Mouse (Mus musculus) cerebral cortex, adult 2 months (tissue): ENCODE results near the gene Gm27021.

Source experiments
- WGBS: fragments of 180-500 bp; shearing (Covaris S2); methylation state at CpG from one replicate; pipeline ENCODE4 v1.1.7; 2018; 5-methylcytosine and 5-hydroxymethylcytosine counted together

Gene Gm27021

DNA sequence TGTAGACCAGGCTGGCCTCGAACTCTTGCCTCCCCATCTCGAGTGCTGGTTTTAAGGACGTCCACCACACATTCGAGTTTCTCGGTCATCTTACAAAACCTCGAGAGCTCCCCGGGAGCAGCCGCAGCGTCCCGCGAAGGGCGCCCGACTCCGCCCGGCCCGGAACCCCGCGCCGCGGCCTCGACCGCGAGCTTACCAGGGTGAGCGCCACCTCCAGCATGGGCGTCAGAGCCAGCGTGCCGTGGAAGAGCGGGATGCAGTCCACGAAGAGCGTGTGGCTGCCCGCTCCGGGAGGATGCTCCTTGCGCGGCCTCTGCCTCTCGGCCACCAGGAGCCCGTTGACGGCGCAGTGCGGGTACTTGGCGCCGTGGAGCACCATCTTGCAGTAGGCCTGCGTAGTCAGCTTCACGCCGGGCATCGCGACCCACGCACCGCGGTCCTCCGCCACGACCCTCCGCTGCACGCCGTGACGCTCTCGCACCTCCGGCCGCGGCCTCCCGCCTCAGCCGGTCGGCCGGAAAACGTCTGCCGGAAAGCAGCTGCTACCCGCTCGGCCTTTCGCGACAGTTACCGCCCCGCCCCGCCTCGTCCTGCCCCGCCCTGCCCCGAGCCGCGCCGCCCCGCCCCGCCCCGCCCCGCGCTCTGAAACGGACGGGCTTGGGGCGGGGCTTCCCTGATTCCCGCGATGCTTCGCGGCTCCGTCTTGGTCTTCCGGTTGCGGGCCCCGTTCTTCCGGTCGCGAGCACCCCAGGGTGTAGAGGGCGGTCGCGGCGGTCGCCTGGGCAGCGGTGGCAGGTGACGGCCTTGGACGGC lies at the start of gene Gm27021, which contains the start of gene Cox4i1:
TSS of gene Gm27021 (minus strand) at position 519 of the 813 bp plus-strand sequence.
TSS of gene Cox4i1 (plus strand) at position 662 of the 813 bp plus-strand sequence.
- 1% methylated on average over 105 of the region's 105 CpGs for WGBS

- 89% methylated on average over 15 of the region's 15 CpGs for WGBS
Measured at GRCm38 (mm10) chr8:120715996-120716680, 48.3 kb upstream of the Gm27021 start.

DNA sequence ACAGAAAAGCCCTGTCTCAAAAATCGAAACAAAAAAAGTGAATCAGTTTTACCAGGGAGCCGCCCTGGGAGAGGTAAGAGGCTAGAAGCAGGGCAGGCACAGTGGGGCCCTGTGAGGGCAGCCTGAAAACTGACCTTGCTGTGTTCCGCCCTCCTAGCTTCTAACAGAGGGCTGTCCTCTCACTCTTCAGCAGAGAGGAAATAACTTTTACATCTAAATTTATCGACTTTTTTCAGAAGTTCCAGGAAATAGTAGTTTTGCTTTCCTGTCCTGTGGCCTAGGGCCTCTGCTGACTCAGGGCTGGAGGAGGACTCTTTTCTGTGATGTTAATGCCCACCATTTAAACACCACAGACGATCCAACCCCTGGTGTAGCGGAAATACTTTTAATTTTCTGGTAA lies 47.3 kb upstream of the Gm27021 start:
- 75% methylated on average over 6 of the region's 6 CpGs for WGBS

- WGBS: 75% methylated on average over 10 of the region's 10 CpGs
Measured at GRCm38 (mm10) chr8:120709176-120709575, 41.3 kb upstream of the Gm27021 start.

- WGBS: 91% methylated on average over 3 of the region's 3 CpGs
Measured at GRCm38 (mm10) chr8:120706193-120706592, 38.3 kb upstream of the Gm27021 start.

GRCm38 (mm10) chr8:120705163-120705562 lies 37.3 kb upstream of the Gm27021 start:
- WGBS: 91% methylated on average over 15 of the region's 15 CpGs

- WGBS: 86% methylated on average over 9 of the region's 9 CpGs
Measured at GRCm38 (mm10) chr8:120704203-120704602, 36.3 kb upstream of the Gm27021 start.

DNA sequence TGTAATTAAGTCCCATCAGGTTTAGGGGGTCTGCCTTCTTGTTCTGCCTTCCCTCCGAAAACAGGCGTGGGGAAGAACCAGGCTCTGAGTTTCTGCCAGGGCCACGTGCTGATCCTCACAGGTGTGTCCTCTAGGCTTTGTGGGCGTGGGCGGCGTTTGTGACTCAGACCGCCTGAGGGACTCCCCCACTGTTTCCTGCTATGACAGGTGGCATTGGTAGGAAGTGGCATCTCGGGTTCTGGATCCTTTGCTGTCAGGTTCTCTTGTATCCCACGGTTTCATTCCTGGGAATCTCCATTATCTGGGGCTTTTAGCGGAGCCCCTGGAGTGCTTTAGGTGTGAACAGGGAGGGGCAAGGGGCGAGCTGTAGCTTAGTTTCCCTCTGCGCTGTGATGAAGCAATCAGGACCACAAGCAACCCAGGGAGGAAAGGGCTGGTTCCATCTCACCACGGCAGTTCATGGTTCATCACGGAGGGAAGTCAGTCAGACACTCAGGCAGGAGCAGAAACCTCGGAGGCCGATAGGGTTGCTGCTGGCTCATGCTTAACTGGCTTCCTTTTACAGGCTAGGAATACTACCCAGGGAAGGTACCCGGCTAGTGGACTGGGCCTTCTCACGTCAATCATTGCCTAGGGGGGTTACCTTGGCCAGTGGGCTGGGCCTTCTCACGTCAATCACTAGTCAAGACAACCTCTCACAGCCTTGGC lies 34.0 kb upstream of the Gm27021 start:
- 68% methylated on average over 19 of the region's 19 CpGs for WGBS

DNA sequence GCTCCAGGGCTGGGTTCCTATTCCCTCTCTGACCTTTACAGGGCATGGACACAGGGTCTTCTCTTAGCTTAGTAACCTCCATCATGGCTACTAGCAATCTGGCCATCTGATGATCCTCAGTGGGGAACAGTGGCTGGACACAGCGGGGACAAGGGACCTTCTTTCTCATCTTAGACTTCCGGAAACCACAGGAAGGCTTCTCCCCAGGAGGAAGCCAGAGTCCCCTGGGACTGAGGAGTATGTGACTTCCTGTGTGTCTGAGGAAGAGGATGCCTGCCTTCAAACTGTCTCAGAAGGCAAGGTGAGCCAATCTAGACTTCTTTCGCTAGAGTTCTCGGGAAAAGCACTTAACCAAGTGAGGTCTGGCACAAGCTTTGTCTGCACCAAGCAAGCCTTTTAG lies 32.2 kb upstream of the Gm27021 start:
- 77% methylated on average over 4 of the region's 4 CpGs for whole genome bisulfite sequencing

DNA sequence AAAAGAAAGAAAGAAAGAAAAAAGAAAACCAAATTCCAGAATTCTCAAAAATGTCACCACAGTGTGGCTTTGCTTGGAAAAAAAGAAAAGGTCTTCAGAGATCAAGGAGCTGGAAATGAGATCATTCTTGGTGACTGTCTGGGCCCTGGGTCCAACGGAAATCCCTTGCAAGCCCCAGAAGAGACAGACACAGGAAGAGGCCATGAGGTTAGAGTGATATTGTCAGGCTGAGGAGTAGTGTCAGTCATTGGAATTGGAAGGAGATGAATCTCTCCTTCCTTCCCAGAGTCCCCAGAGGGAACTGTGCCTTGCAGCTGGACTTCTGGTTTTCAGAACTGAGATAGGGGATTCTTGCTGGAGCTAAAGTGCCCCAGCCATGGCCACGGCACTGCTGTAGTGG lies 31.7 kb upstream of the Gm27021 start:
- WGBS: 74% methylated on average over 2 of the region's 2 CpGs

DNA sequence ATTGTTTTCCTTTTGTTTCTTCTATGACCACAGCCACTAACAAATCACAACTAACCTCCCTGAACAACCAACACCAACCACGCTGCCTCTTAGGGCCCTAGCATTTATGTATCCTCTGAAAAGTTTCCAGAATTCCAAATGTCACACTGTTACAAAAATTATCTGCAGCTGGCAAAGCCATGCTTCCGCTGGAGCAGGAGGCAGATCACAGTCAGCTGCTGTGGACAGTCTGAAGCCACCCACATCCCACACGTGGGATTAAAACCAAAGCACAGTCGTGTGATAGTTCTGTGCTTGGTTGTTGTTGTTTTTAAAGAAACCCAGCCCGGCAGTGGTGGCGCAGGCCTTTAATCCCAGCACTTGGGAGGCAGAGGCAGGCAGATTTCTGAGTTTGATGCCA lies 31.2 kb upstream of the Gm27021 start:
- WGBS: 60% methylated on average over 6 of the region's 6 CpGs

- WGBS: 67% methylated on average over 7 of the region's 7 CpGs
Measured at GRCm38 (mm10) chr8:120698426-120698825, 30.5 kb upstream of the Gm27021 start.

DNA sequence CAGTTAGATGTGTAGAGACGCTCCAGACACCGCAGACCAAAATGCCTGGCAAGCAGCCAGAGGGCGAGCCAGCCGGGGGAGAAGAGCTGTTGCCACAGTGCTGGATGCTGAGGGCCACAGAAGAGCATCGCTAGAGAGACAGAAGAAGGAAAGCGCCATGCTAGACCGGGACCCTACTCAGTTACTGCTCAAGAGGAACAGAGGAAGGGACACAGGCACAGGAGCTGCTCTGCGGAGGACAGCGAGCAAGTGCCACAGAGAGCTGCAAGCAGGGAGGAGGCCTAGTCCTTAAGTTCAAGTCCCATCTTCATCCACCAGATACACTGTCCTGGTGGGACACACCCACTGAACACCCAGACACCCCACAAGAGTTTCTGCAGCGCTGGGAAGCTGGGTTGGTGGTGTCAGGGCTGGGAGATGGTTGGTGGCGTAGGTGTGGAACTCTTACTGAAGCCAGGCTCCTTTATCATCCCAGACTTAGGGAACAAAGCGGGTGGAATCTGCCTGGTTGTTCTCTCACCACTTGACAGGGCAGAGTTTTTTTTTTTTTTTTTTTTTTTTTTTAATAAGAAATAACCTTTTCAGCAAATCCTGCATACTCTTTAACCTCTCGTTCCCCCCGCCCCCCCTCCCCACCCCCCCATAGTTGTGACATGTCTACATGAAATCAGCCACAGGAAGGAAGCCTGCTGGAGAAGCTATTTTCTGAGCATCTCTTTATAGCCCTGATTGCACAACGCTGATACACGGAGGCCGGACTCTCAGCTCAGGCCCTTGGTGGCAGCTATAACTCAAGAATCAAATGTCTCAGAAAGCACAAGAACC lies 29.5 kb upstream of the Gm27021 start:
- 62% methylated on average over 17 of the region's 17 CpGs for WGBS

DNA sequence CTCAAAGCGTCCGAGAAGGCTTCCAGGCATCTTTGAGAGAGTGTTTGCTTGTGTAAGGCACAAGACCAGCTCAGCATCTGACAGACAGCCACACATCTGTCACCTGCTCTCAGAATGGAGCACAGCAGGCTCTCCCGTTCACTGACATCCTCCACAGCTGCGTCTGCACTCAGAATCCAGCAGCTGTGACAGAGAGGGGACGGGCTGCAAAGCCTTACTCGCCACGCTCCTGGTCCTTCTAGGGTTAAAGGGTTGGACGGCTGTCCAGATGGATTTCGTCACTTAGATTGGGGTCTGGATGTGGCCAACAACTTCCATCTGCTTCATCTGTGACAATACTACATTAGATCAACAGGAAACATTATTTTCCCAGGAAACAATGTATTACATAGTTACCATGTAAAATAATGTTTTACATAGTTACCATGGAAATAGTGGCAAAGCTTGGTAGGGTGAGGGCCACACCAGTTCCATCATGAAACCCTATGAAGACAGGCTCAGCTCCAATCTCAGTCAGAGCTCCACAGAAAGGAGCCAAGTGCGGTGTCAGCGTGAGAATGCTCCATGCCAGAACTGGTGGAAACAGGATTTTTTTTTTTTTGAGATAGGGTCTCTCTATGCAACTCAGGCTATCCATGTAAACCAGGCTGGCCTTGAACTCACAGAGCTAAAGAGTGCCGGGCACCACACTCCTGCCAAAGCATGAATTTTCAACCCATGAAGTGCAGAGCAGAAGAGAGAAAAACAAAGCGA lies 28.7 kb upstream of the Gm27021 start:
- 51% methylated on average over 13 of the region's 13 CpGs for WGBS

- WGBS: 64% methylated on average over 22 of the region's 22 CpGs
Measured at GRCm38 (mm10) chr8:120693861-120694493, 26.1 kb upstream of the Gm27021 start.

DNA sequence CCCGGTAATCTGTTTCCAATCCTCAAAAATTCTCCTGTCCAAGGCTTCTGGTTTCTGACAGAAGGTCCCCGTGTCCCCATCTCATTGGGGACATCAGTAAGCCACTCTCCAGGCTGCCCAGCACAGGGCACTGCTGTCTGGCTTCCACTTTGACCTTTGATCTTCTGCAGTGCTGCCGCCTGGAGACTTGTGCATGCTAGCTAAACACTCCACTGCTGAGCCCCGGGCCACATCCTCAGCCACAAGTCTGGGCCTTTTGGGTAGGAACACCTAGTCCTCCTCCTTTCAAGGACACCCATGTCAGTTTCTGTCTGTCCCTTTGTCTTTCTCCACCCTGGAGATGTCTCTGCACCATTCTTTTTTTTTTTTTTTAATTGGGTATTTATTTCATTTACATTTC lies 25.1 kb upstream of the Gm27021 start:
- 86% methylated on average over 4 of the region's 4 CpGs for WGBS

DNA sequence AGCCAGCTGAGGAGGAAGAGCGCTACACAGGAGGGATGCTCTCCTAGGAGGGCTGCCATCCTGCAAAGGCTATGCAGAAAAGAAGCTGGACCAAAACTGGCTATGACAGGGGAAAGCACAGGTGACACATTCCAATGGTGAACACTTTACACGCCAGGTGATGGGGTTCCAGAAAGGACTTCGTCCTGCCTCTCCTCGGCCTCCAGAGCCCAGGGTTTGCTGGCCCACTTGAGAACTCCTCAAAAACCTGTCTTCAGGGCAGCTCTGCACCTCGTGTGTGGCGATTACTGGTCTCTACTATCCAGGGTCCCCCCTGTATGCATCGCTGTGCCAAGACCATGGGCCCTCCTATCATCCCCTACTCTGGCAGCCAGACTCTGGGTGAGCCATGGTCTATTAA lies 20.6 kb upstream of the Gm27021 start:
- WGBS: 92% methylated on average over 7 of the region's 7 CpGs

- 81% methylated on average over 8 of the region's 8 CpGs for WGBS
Measured at GRCm38 (mm10) chr8:120687786-120688185, 19.9 kb upstream of the Gm27021 start.

- 80% methylated on average over 5 of the region's 5 CpGs for WGBS
Measured at GRCm38 (mm10) chr8:120686576-120686975, 18.7 kb upstream of the Gm27021 start.

- 77% methylated on average over 13 of the region's 13 CpGs for WGBS
Measured at GRCm38 (mm10) chr8:120686051-120686450, 18.2 kb upstream of the Gm27021 start.
